ENCODE assay signal across 30 mouse cellular contexts in the genomic region with DNA sequence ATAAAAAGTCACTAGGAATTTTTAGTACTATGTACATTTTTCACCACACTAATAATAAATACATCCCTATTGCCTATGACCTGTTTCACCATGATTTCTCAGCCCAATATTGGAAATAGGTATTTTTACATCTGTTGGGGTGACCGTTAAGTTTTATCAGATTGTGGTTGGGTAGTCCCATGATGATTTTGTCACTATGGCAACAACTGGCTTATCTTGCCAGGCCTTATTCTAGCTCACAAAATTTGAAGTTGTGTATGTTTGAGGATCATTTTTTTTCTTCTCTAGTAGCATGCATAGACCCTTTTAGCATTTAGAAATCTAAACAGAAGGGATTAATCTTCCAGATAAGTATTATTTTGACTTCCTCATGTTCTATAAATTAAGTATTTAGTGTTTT.
"Had no signal": no experiment of that assay in that cellular context is flagged by ENCODE, and none has a peak within 500 bp of the region (broad histone marks: within the 10 kb centered on the region; RNA-seq: fewer than 3 reads in every experiment).

No protein-coding gene starts in this region.

- DNase-seq: left cerebral cortex, postnatal 4 days; liver; liver, embryonic 13.5 days; liver, postnatal 0 days; lung, adult 18-20 months; lung, adult 2 months; lung, embryonic 14.5 days; lung, postnatal 10 days; lung, postnatal 14 days; lung, postnatal 36 days; lung, postnatal 4 days; midbrain, embryonic 14.5 days had no signal

- H3K4me1 ChIP-seq: limb, embryonic 10.5 days; limb, embryonic 12.5 days; limb, embryonic 13.5 days; limb, embryonic 15.5 days; liver, embryonic 12.5 days; liver, embryonic 13.5 days; liver, embryonic 15.5 days; lung, embryonic 15.5 days; megakaryocyte, embryonic 14.5 days; midbrain, embryonic 10.5 days; midbrain, embryonic 12.5 days; midbrain, embryonic 13.5 days; midbrain, embryonic 15.5 days; neural tube, embryonic 12.5 days had no signal

- H3K27me3 ChIP-seq: limb, embryonic 12.5 days; limb, embryonic 13.5 days; limb, embryonic 15.5 days; liver, embryonic 12.5 days; liver, embryonic 13.5 days; liver, embryonic 15.5 days; lung, embryonic 15.5 days; megakaryocyte, embryonic 14.5 days; midbrain, embryonic 12.5 days; midbrain, embryonic 13.5 days; midbrain, embryonic 15.5 days; neural tube, embryonic 12.5 days had no signal

- H3K36me3 ChIP-seq: limb, embryonic 10.5 days; limb, embryonic 12.5 days; limb, embryonic 13.5 days; limb, embryonic 15.5 days; liver, embryonic 12.5 days; liver, embryonic 13.5 days; liver, embryonic 15.5 days; lung, embryonic 15.5 days; midbrain, embryonic 10.5 days; midbrain, embryonic 12.5 days; midbrain, embryonic 13.5 days; midbrain, embryonic 15.5 days; neural tube, embryonic 12.5 days had no signal

- H3K27ac ChIP-seq: limb, embryonic 10.5 days; limb, embryonic 12.5 days; limb, embryonic 13.5 days; limb, embryonic 15.5 days; liver, embryonic 12.5 days; liver, embryonic 13.5 days; liver, embryonic 14.5 days; liver, embryonic 15.5 days; lung, embryonic 15.5 days; macrophage; midbrain, embryonic 10.5 days; midbrain, embryonic 12.5 days; midbrain, embryonic 13.5 days; midbrain, embryonic 15.5 days; neural tube, embryonic 12.5 days had no signal

- ATAC-seq: liver, embryonic 12.5 days; liver, postnatal 0 days; lung, postnatal 0 days; midbrain, embryonic 13.5 days; midbrain, embryonic 15.5 days; midbrain, embryonic 16.5 days had no signal

- H3K9ac ChIP-seq: limb, embryonic 12.5 days; limb, embryonic 13.5 days; limb, embryonic 15.5 days; liver, embryonic 12.5 days; liver, embryonic 13.5 days; liver, embryonic 14.5 days; liver, embryonic 15.5 days; liver, postnatal 0 days; lung, embryonic 14.5 days; lung, embryonic 15.5 days; midbrain, embryonic 12.5 days; midbrain, embryonic 13.5 days; midbrain, embryonic 15.5 days; neural tube, embryonic 12.5 days had no signal

- H3K4me3 ChIP-seq: limb, embryonic 10.5 days; limb, embryonic 12.5 days; limb, embryonic 13.5 days; limb, embryonic 15.5 days; liver, embryonic 12.5 days; liver, embryonic 13.5 days; liver, embryonic 15.5 days; lung, embryonic 15.5 days; megakaryocyte, embryonic 14.5 days; midbrain, embryonic 10.5 days; midbrain, embryonic 12.5 days; midbrain, embryonic 13.5 days; midbrain, embryonic 15.5 days; myocyte; neural tube, embryonic 12.5 days had no signal

- H3K9me3 ChIP-seq: limb, embryonic 10.5 days; limb, embryonic 12.5 days; limb, embryonic 13.5 days; limb, embryonic 15.5 days; liver, embryonic 12.5 days; liver, embryonic 13.5 days; liver, embryonic 15.5 days; lung, embryonic 15.5 days; megakaryocyte, embryonic 14.5 days; midbrain, embryonic 10.5 days; midbrain, embryonic 12.5 days; midbrain, embryonic 13.5 days; midbrain, embryonic 15.5 days; neural tube, embryonic 12.5 days had no signal
